Mouse (Mus musculus): ENCODE results near the gene Tia1. TPM values are rescaled to one million over a fixed set of nuclear protein-coding genes. Genes with fewer than 3 reads are reported as not detected.

Tia1 gene
- polyA plus RNA-seq, 1 experiment from 2014 or later, result 144 TPM

GRCm38 (mm10) chr6:86394078-86394720, 9.8 kb upstream of the Tia1 start:
- 87% methylated on average over 17 of the region's 17 CpGs for WGBS (ENCODE audit: insufficient replicate concordance)
- Histone ChIP-seq H3K36me3 (ENCODE audit: control insufficient read depth, insufficient read depth, low read length) (peaks cover 21% of the 10 kb centered on the region), H3K4me3 (ENCODE audit: low read depth, low read length) (no peak overlapping the region), H3K4me2 (no peak overlapping the region), H3K9ac (ENCODE audit: low read depth, low read length) (no peak overlapping the region), H3K27me3 (ENCODE audit: control insufficient read depth, insufficient read depth, low read length) (no peaks in the 10 kb centered on the region), H3K9me3 (replicated peaks; ENCODE audit: control insufficient read depth, low read length) (no peaks in the 10 kb centered on the region), H3K4me1 (ENCODE audit: control insufficient read depth, insufficient read depth, low read length) (peaks cover 21% of the 10 kb centered on the region), H3K27ac (ENCODE audit: low read depth, low read length) (no peak overlapping the region)
- no peak for ATAC-seq (replicated peaks; ENCODE audit: insufficient number of reproducible peaks, low FRiP score, low TSS enrichment)

DNA sequence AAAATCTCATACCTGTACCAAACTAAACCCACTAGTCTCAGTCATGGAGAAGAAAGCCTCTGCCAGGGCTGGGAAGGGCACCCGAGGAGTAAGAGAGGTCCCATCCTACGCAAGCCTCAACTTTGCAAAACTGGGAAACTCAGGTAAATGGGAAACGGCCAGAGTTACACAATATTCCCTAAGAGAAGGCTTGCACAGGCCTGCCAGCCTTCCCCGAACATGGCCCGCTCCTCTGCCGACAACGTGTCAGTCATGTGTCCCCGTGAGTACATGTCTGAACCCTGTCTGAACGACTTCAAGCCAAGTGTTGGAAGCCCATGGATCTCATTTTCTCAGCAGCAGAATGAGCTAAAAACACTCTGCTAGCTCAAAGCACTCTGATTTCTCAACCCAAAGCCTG, 9.0 kb upstream of the Tia1 start:
- ATAC-seq (replicated peaks; ENCODE audit: insufficient number of reproducible peaks, low FRiP score, low TSS enrichment), result no peak
- Histone ChIP-seq H3K9ac (ENCODE audit: low read depth, low read length) (peak overlapping the region; percentile 52; the same call in 1 of the 2 replicates), H3K4me3 (ENCODE audit: low read depth, low read length) (no peak overlapping the region), H3K4me1 (ENCODE audit: control insufficient read depth, insufficient read depth, low read length) (peaks cover 21% of the 10 kb centered on the region), H3K4me2 (peak overlapping the region; percentile 44), H3K9me3 (replicated peaks; ENCODE audit: control insufficient read depth, low read length) (no peaks in the 10 kb centered on the region), H3K27ac (ENCODE audit: low read depth, low read length) (no peak overlapping the region), H3K36me3 (ENCODE audit: control insufficient read depth, insufficient read depth, low read length) (peaks cover 17% of the 10 kb centered on the region), H3K27me3 (ENCODE audit: control insufficient read depth, insufficient read depth, low read length) (no peaks in the 10 kb centered on the region)
- 80% methylated on average over 9 of the region's 9 CpGs for WGBS (ENCODE audit: insufficient replicate concordance)

DNA sequence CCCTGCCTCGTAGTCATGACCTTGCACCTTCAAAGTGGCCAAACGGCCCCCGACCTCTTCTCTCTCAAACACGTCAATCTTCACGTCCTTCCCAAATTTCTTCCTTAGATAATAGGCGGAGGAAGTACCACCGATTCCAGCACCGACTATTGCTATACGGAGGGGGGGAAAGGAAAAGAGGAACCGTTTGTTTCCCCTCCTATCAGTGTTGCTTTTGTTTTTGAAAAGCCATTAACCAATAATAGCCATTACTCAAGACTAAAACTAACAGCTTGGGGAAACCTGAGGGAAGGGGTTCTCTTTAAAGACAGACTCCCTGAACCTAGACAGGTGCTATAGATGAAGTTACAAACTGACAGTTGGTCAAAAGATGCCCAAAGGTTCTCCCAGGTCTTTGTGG, 8.1 kb upstream of the Tia1 start:
- no peak for ATAC-seq (replicated peaks; ENCODE audit: insufficient number of reproducible peaks, low FRiP score, low TSS enrichment)
- peaks cover 21% of the 10 kb centered on the region for H3K4me1 ChIP-seq (ENCODE audit: control insufficient read depth, insufficient read depth, low read length)
- 27% methylated on average over 10 of the region's 10 CpGs for WGBS (ENCODE audit: insufficient replicate concordance)
- H3K36me3 ChIP-seq (ENCODE audit: control insufficient read depth, insufficient read depth, low read length), result peaks cover 11% of the 10 kb centered on the region
- H3K27me3 ChIP-seq (ENCODE audit: control insufficient read depth, insufficient read depth, low read length), result no peaks in the 10 kb centered on the region
- H3K27ac ChIP-seq (ENCODE audit: low read depth, low read length), result no peak overlapping the region; the same call in 1 of the 2 replicates
- peak overlapping the region; percentile 96 for H3K4me2 ChIP-seq
- no peaks in the 10 kb centered on the region for H3K9me3 ChIP-seq (replicated peaks; ENCODE audit: control insufficient read depth, low read length)
- H3K9ac ChIP-seq (ENCODE audit: low read depth, low read length), result peak overlapping the region; percentile 85
- peak overlapping the region; percentile 86 for H3K4me3 ChIP-seq (ENCODE audit: low read depth, low read length)

- Histone ChIP-seq H3K4me2 (peak within 1 kb of the TSS; percentile 96), H3K4me1 (ENCODE audit: control insufficient read depth, insufficient read depth, low read length) (peaks cover 21% of the 10 kb centered on the region), H3K27ac (ENCODE audit: low read depth, low read length) (peak within 1 kb of the TSS; percentile 80), H3K36me3 (ENCODE audit: control insufficient read depth, insufficient read depth, low read length) (peaks cover 5% of the 10 kb centered on the region), H3K4me3 (ENCODE audit: low read depth, low read length) (peak within 1 kb of the TSS; percentile 86), H3K9me3 (replicated peaks; ENCODE audit: control insufficient read depth, low read length) (no peaks in the 10 kb centered on the region), H3K9ac (ENCODE audit: low read depth, low read length) (peak within 1 kb of the TSS; percentile 85), H3K27me3 (ENCODE audit: control insufficient read depth, insufficient read depth, low read length) (no peaks in the 10 kb centered on the region)
- peak; percentile 90 for ATAC-seq (replicated peaks; ENCODE audit: insufficient number of reproducible peaks, low FRiP score, low TSS enrichment)
- WGBS (ENCODE audit: insufficient replicate concordance), result under 1% methylated on average over 50 of the region's 51 CpGs
Observed at GRCm38 (mm10) chr6:86396581-86397256, 7.3 kb upstream of the Tia1 start, which contains the start of gene Pcyox1. Pcyox1 (minus strand) TSS chr6:86397154.

GRCm38 (mm10) chr6:86397257-86397980, 6.6 kb upstream of the Tia1 start:
- H3K9ac ChIP-seq (ENCODE audit: low read depth, low read length), result peak overlapping the region; percentile 85
- no peaks in the 10 kb centered on the region for H3K36me3 ChIP-seq (ENCODE audit: control insufficient read depth, insufficient read depth, low read length)
- peaks cover 21% of the 10 kb centered on the region for H3K4me1 ChIP-seq (ENCODE audit: control insufficient read depth, insufficient read depth, low read length)
- H3K4me2 ChIP-seq, result peak overlapping the region; percentile 96
- 4% methylated on average over 14 of the region's 14 CpGs for WGBS (ENCODE audit: insufficient replicate concordance)
- H3K4me3 ChIP-seq (ENCODE audit: low read depth, low read length), result peak overlapping the region; percentile 86
- H3K9me3 ChIP-seq (replicated peaks; ENCODE audit: control insufficient read depth, low read length), result no peaks in the 10 kb centered on the region
- H3K27me3 ChIP-seq (ENCODE audit: control insufficient read depth, insufficient read depth, low read length), result no peaks in the 10 kb centered on the region
- H3K27ac ChIP-seq (ENCODE audit: low read depth, low read length), result peak overlapping the region; percentile 80
- no peak for ATAC-seq (replicated peaks; ENCODE audit: insufficient number of reproducible peaks, low FRiP score, low TSS enrichment)

GRCm38 (mm10) chr6:86398986-86399385, 5.0 kb upstream of the Tia1 start:
- 82% methylated on average over 2 of the region's 2 CpGs for WGBS (ENCODE audit: insufficient replicate concordance)
- Histone ChIP-seq H3K4me1 (ENCODE audit: control insufficient read depth, insufficient read depth, low read length) (peaks cover 21% of the 10 kb centered on the region), H3K9me3 (replicated peaks; ENCODE audit: control insufficient read depth, low read length) (no peaks in the 10 kb centered on the region), H3K4me2 (no peak overlapping the region), H3K9ac (ENCODE audit: low read depth, low read length) (no peak overlapping the region), H3K36me3 (ENCODE audit: control insufficient read depth, insufficient read depth, low read length) (no peaks in the 10 kb centered on the region), H3K27ac (ENCODE audit: low read depth, low read length) (no peak overlapping the region), H3K4me3 (ENCODE audit: low read depth, low read length) (no peak overlapping the region), H3K27me3 (ENCODE audit: control insufficient read depth, insufficient read depth, low read length) (no peaks in the 10 kb centered on the region)
- no peak for ATAC-seq (replicated peaks; ENCODE audit: insufficient number of reproducible peaks, low FRiP score, low TSS enrichment)

DNA sequence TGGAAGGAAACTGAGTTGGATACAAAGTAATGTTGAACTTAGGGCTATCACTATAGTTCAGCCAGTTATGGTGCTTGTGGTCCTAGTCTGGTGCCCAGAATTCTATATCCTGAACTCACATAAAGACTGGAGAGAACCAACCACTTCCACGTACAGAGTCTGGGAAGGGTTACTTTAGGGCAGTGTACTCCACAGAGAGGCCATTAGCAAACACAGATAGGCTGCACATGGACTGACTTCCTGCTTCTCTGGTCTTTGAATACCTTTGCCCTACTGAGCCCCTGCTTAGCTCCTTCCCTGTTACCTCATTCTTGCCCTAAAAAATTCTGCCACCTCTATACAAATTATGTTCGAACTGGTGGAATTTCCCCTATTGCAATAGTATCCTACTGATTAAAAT, 4.0 kb upstream of the Tia1 start:
- Histone ChIP-seq H3K4me1 (ENCODE audit: control insufficient read depth, insufficient read depth, low read length) (peaks cover 18% of the 10 kb centered on the region), H3K9me3 (replicated peaks; ENCODE audit: control insufficient read depth, low read length) (no peaks in the 10 kb centered on the region), H3K4me3 (ENCODE audit: low read depth, low read length) (no peak overlapping the region), H3K36me3 (ENCODE audit: control insufficient read depth, insufficient read depth, low read length) (no peaks in the 10 kb centered on the region), H3K27me3 (ENCODE audit: control insufficient read depth, insufficient read depth, low read length) (no peaks in the 10 kb centered on the region), H3K27ac (ENCODE audit: low read depth, low read length) (no peak overlapping the region), H3K4me2 (no peak overlapping the region), H3K9ac (ENCODE audit: low read depth, low read length) (no peak overlapping the region)
- ATAC-seq (replicated peaks; ENCODE audit: insufficient number of reproducible peaks, low FRiP score, low TSS enrichment), result no peak
- 65% methylated on average over 2 of the region's 2 CpGs for WGBS (ENCODE audit: insufficient replicate concordance)

DNA sequence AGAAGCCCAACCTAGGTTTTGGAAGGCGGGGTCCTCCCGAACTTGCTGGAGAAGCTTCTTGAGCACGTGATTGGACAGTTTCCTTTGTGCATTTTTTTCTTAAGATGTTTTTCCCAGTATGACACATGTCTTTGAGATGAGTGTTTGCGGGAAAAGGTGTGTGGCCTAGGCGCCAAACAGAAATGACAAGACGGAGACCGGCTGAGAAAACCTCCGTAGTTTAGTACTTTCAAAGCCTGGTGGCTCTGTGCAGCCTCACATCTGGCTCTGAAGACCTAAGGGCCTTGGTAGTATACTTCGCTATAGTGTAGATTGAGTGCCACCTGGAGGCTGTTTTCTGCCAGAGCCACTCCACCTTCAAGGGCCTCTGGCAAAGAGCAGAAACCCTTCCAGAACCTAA, 3.0 kb upstream of the Tia1 start:
- 7% methylated on average over 9 of the region's 9 CpGs for WGBS (ENCODE audit: insufficient replicate concordance)
- no peak; the same call in 1 of the 2 replicates for ATAC-seq (replicated peaks; ENCODE audit: insufficient number of reproducible peaks, low FRiP score, low TSS enrichment)
- no peaks in the 10 kb centered on the region for H3K27me3 ChIP-seq (ENCODE audit: control insufficient read depth, insufficient read depth, low read length)
- peak overlapping the region; percentile 49; the same call in 1 of the 2 replicates for H3K9ac ChIP-seq (ENCODE audit: low read depth, low read length)
- peak overlapping the region; percentile 32; the same call in 1 of the 2 replicates for H3K4me3 ChIP-seq (ENCODE audit: low read depth, low read length)
- peaks cover 11% of the 10 kb centered on the region; the same call in 1 of the 2 replicates for H3K4me1 ChIP-seq (ENCODE audit: control insufficient read depth, insufficient read depth, low read length)
- H3K9me3 ChIP-seq (replicated peaks; ENCODE audit: control insufficient read depth, low read length), result no peaks in the 10 kb centered on the region
- peak overlapping the region; percentile 62 for H3K4me2 ChIP-seq
- H3K27ac ChIP-seq (ENCODE audit: low read depth, low read length), result no peak overlapping the region
- H3K36me3 ChIP-seq (ENCODE audit: control insufficient read depth, insufficient read depth, low read length), result no peaks in the 10 kb centered on the region
